Mouse (Mus musculus): ENCODE results near the gene Olfr1396. TPM values are rescaled to one million over a fixed set of nuclear protein-coding genes. Genes with fewer than 3 reads are reported as not detected.
"Not testable (repeated sequence)": the region's sequence is repeated elsewhere in the genome, so short reads cannot be mapped to it uniquely, and the experiment has no call there.

Olfr1396 gene
- polyA plus RNA-seq, 1 experiment from 2014 or later: not detected

- DNase-seq (ENCODE audit: low spot score) (no peak), ATAC-seq (no peak)
- H3K9ac ChIP-seq (ENCODE audit: low read length): no peak overlapping the region
- no peaks in the 10 kb centered on the region for H3K27me3 ChIP-seq (replicated peaks; ENCODE audit: control insufficient read depth, insufficient read depth, low read length)
- H3K9me3 ChIP-seq (replicated peaks; ENCODE audit: control insufficient read depth, low read length): no peaks in the 10 kb centered on the region
- no peak overlapping the region for H3K27ac ChIP-seq (ENCODE audit: low read depth, low read length)
- WGBS: 56% methylated on average over 1 of the region's 1 CpGs
- no peak overlapping the region for H3K4me2 ChIP-seq (ENCODE audit: low read length)
- H3K4me1 ChIP-seq (ENCODE audit: control insufficient read depth, insufficient read depth, low read length): no peaks in the 10 kb centered on the region
- H3K36me3 ChIP-seq (ENCODE audit: control insufficient read depth, insufficient read depth, low read length): no peaks in the 10 kb centered on the region
- H3K4me3 ChIP-seq (ENCODE audit: low read depth, low read length): no peak overlapping the region
These were observed 37.7 kb downstream of the Olfr1396 start for GRCm38 (mm10) chr11:49077012-49077411.

GRCm38 (mm10) chr11:49076001-49076757 is 38.5 kb downstream of the Olfr1396 start, which contains the start of gene Ifi47:
Gene Ifi47 (plus strand): TSS chr11:49076587.
- not testable (repeated sequence) for H3K27me3 ChIP-seq (replicated peaks; ENCODE audit: control insufficient read depth, insufficient read depth, low read length); DNase-seq (ENCODE audit: low spot score); H3K36me3 ChIP-seq (ENCODE audit: control insufficient read depth, insufficient read depth, low read length); H3K27ac ChIP-seq (ENCODE audit: low read depth, low read length); H3K4me3 ChIP-seq (ENCODE audit: low read depth, low read length); ATAC-seq; H3K4me2 ChIP-seq (ENCODE audit: low read length); H3K9me3 ChIP-seq (replicated peaks; ENCODE audit: control insufficient read depth, low read length); H3K9ac ChIP-seq (ENCODE audit: low read length); H3K4me1 ChIP-seq (ENCODE audit: control insufficient read depth, insufficient read depth, low read length)
- 89% methylated on average over 6 of the region's 6 CpGs for WGBS

DNA sequence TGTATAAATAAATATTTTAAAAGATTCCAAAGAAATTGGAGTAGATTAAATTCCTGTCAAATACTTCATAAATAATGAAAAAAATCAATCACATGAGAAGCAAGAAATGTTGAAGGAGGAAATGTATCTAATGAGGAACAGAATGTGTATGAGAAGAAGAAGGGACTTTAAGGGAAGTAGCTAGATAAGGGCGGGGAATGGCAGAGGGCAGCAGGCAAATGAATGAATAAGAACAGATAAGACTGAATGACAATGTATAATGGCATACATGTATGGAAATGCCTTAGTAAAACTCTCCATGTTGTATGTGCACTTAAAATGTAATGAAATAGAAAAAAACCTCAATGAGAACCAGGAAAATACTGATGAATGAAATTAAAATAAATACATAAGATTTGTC is 46.3 kb downstream of the Olfr1396 start:
- H3K4me1 ChIP-seq (ENCODE audit: control insufficient read depth, insufficient read depth, low read length): no peaks in the 10 kb centered on the region
- 85% methylated on average over 1 of the region's 1 CpGs for WGBS
- no peak for DNase-seq (ENCODE audit: low spot score)
- no peak overlapping the region for H3K27ac ChIP-seq (ENCODE audit: low read depth, low read length)
- H3K4me3 ChIP-seq (ENCODE audit: low read depth, low read length): no peak overlapping the region
- no peaks in the 10 kb centered on the region for H3K27me3 ChIP-seq (replicated peaks; ENCODE audit: control insufficient read depth, insufficient read depth, low read length)
- H3K4me2 ChIP-seq (ENCODE audit: low read length): no peak overlapping the region
- no peak for ATAC-seq
- no peaks in the 10 kb centered on the region for H3K9me3 ChIP-seq (replicated peaks; ENCODE audit: control insufficient read depth, low read length)
- no peaks in the 10 kb centered on the region for H3K36me3 ChIP-seq (ENCODE audit: control insufficient read depth, insufficient read depth, low read length)
- no peak overlapping the region for H3K9ac ChIP-seq (ENCODE audit: low read length)

DNA sequence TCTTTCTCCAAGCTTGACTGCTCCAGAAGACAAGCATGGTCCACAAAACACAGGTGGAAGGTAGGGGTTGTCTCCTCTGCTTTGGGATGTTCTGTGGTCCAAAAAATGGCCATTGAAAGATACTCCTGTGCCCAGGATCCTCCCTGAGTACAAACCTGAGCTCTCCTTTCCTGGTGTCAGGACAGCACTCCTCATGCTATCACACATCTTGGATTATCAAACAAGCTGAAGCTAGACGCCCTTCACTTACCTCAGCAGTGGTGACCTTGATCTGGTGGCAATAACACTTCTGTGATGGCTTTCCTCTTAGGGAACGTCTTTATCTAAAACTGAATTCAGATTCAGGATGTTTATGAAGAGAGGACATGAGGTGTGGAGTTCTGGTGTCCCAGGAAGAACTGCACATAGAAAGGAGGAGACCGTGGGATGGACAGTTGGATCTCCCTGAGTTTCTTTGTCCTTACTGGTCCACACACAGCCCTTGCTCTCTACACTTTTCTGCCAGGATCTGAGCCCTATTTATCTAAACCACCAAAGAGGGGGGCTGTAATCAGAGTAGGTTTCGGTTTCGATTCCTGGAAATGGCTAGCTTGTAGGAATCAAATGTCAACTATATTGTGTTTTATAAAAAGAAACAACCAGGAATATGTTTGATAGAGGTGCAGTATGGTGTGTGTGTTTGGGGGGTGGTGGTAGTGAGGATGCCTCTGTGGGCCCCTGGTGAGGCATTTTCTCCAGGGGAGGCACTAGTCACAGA is 50.8 kb downstream of the Olfr1396 start, which contains the start of gene Tgtp2:
Gene Tgtp2 (minus strand): TSS at position 494 of the 757 bp plus-strand sequence.
- H3K36me3 ChIP-seq (ENCODE audit: control insufficient read depth, insufficient read depth, low read length); H3K27ac ChIP-seq (ENCODE audit: low read depth, low read length); H3K27me3 ChIP-seq (replicated peaks; ENCODE audit: control insufficient read depth, insufficient read depth, low read length); H3K9ac ChIP-seq (ENCODE audit: low read length); H3K4me1 ChIP-seq (ENCODE audit: control insufficient read depth, insufficient read depth, low read length); H3K9me3 ChIP-seq (replicated peaks; ENCODE audit: control insufficient read depth, low read length); DNase-seq (ENCODE audit: low spot score); ATAC-seq; H3K4me3 ChIP-seq (ENCODE audit: low read depth, low read length); H3K4me2 ChIP-seq (ENCODE audit: low read length): not testable (repeated sequence)
- WGBS: 88% methylated on average over 5 of the region's 5 CpGs

DNA sequence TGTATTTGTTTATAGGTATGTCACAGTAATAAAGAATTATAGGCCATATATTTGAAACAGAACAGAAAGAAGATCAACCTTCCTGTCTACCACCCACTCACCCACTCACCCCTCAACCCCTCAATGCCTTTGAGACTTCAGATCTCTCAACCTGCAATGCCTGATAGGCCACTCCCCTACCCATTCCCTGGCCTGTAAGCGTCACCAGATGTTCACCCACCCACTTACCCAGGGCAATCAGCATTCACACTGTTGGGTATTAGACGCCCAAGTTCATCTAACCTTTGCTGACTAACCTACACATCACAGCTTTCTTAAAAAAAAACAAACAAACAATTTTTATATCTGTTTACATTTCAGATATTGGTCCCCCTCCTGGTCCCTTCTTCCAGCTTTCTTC is 52.8 kb downstream of the Olfr1396 start:
- not testable (repeated sequence) for H3K27me3 ChIP-seq (replicated peaks; ENCODE audit: control insufficient read depth, insufficient read depth, low read length); H3K4me2 ChIP-seq (ENCODE audit: low read length); H3K4me1 ChIP-seq (ENCODE audit: control insufficient read depth, insufficient read depth, low read length); DNase-seq (ENCODE audit: low spot score); H3K27ac ChIP-seq (ENCODE audit: low read depth, low read length); H3K4me3 ChIP-seq (ENCODE audit: low read depth, low read length); H3K9me3 ChIP-seq (replicated peaks; ENCODE audit: control insufficient read depth, low read length); H3K36me3 ChIP-seq (ENCODE audit: control insufficient read depth, insufficient read depth, low read length); ATAC-seq; H3K9ac ChIP-seq (ENCODE audit: low read length)
- 58% methylated on average over 2 of the region's 2 CpGs for WGBS

GRCm38 (mm10) chr11:49060061-49060460 is 54.6 kb downstream of the Olfr1396 start:
- H3K4me2 ChIP-seq (ENCODE audit: low read length); H3K36me3 ChIP-seq (ENCODE audit: control insufficient read depth, insufficient read depth, low read length); DNase-seq (ENCODE audit: low spot score); H3K9ac ChIP-seq (ENCODE audit: low read length); H3K9me3 ChIP-seq (replicated peaks; ENCODE audit: control insufficient read depth, low read length); ATAC-seq; H3K27ac ChIP-seq (ENCODE audit: low read depth, low read length); H3K27me3 ChIP-seq (replicated peaks; ENCODE audit: control insufficient read depth, insufficient read depth, low read length); H3K4me1 ChIP-seq (ENCODE audit: control insufficient read depth, insufficient read depth, low read length); H3K4me3 ChIP-seq (ENCODE audit: low read depth, low read length): not testable (repeated sequence)
- 73% methylated on average over 2 of the region's 3 CpGs for WGBS

Other genes with a start within 250 kb of the Olfr1396 start
- gene Irgm1, start 243.2 kb downstream of the Olfr1396 start, polyA plus RNA-seq (2014; fragmentation: Nextera tagmentation; extraction: Ambion mirVana): 1.9 and 2.2 TPM in 2 replicates
- 0.13 and 0.17 TPM in 2 replicates for gene Gm5431, start 212.7 kb downstream of the Olfr1396 start, polyA plus RNA-seq (2014; fragmentation: Nextera tagmentation; extraction: Ambion mirVana)
- gene Psme2b, start 168.7 kb downstream of the Olfr1396 start, polyA plus RNA-seq (2014; fragmentation: Nextera tagmentation; extraction: Ambion mirVana): 1.7 and 2.9 TPM in 2 replicates
- gene Olfr56, start 136.0 kb downstream of the Olfr1396 start, polyA plus RNA-seq (2014; fragmentation: Nextera tagmentation; extraction: Ambion mirVana): not detected in 2 replicates
- gene 9930111J21Rik1, start 135.5 kb downstream of the Olfr1396 start, polyA plus RNA-seq (2014; fragmentation: Nextera tagmentation; extraction: Ambion mirVana): 0.15 and 0.28 TPM in 2 replicates
- not detected in 2 replicates for gene Gm12185, start 122.6 kb downstream of the Olfr1396 start, polyA plus RNA-seq (2014; fragmentation: Nextera tagmentation; extraction: Ambion mirVana)
- not detected in 2 replicates for gene Tgtp1, start 120.7 kb downstream of the Olfr1396 start, polyA plus RNA-seq (2014; fragmentation: Nextera tagmentation; extraction: Ambion mirVana)
- 0.24 and 0.37 TPM in 2 replicates for gene 9930111J21Rik2, start 63.6 kb downstream of the Olfr1396 start, polyA plus RNA-seq (2014; fragmentation: Nextera tagmentation; extraction: Ambion mirVana)
- gene Tgtp2, start 50.7 kb downstream of the Olfr1396 start, polyA plus RNA-seq (2014; fragmentation: Nextera tagmentation; extraction: Ambion mirVana): 0.06 TPM in 1 of 2 replicates, not detected in the other
- gene Ifi47, start 38.3 kb downstream of the Olfr1396 start, polyA plus RNA-seq (2014; fragmentation: Nextera tagmentation; extraction: Ambion mirVana): 0.58 and 0.70 TPM in 2 replicates
- gene Olfr1395, start 27.4 kb upstream of the Olfr1396 start, polyA plus RNA-seq (2014; fragmentation: Nextera tagmentation; extraction: Ambion mirVana): not detected in 2 replicates
- gene Olfr1394, start 39.5 kb upstream of the Olfr1396 start, polyA plus RNA-seq (2014; fragmentation: Nextera tagmentation; extraction: Ambion mirVana): not detected in 2 replicates
- 0.37 TPM in 1 of 2 replicates, not detected in the other for gene Btnl9, start 72.3 kb upstream of the Olfr1396 start, polyA plus RNA-seq (2014; fragmentation: Nextera tagmentation; extraction: Ambion mirVana)
- gene Zfp62, start 88.4 kb upstream of the Olfr1396 start, polyA plus RNA-seq (2014; fragmentation: Nextera tagmentation; extraction: Ambion mirVana): 56.6 and 64.7 TPM in 2 replicates
- gene Mgat1, start 129.3 kb upstream of the Olfr1396 start, polyA plus RNA-seq (2014; fragmentation: Nextera tagmentation; extraction: Ambion mirVana): 23.5 and 23.8 TPM in 2 replicates
- gene Olfr1393, start 163.4 kb upstream of the Olfr1396 start, polyA plus RNA-seq (2014; fragmentation: Nextera tagmentation; extraction: Ambion mirVana): not detected in 2 replicates
- gene Olfr1392, start 170.4 kb upstream of the Olfr1396 start, polyA plus RNA-seq (2014; fragmentation: Nextera tagmentation; extraction: Ambion mirVana): not detected in 2 replicates
- not detected in 2 replicates for gene Olfr10, start 189.9 kb upstream of the Olfr1396 start, polyA plus RNA-seq (2014; fragmentation: Nextera tagmentation; extraction: Ambion mirVana)
- gene Olfr1391, start 207.9 kb upstream of the Olfr1396 start, polyA plus RNA-seq (2014; fragmentation: Nextera tagmentation; extraction: Ambion mirVana): not detected in 2 replicates
- not detected in 2 replicates for gene Olfr1390, start 220.3 kb upstream of the Olfr1396 start, polyA plus RNA-seq (2014; fragmentation: Nextera tagmentation; extraction: Ambion mirVana)

Measured in forebrain, embryonic 14.5 days (tissue).